8 mouse cellular contexts compared by ENCODE assay signal in the genomic region with DNA sequence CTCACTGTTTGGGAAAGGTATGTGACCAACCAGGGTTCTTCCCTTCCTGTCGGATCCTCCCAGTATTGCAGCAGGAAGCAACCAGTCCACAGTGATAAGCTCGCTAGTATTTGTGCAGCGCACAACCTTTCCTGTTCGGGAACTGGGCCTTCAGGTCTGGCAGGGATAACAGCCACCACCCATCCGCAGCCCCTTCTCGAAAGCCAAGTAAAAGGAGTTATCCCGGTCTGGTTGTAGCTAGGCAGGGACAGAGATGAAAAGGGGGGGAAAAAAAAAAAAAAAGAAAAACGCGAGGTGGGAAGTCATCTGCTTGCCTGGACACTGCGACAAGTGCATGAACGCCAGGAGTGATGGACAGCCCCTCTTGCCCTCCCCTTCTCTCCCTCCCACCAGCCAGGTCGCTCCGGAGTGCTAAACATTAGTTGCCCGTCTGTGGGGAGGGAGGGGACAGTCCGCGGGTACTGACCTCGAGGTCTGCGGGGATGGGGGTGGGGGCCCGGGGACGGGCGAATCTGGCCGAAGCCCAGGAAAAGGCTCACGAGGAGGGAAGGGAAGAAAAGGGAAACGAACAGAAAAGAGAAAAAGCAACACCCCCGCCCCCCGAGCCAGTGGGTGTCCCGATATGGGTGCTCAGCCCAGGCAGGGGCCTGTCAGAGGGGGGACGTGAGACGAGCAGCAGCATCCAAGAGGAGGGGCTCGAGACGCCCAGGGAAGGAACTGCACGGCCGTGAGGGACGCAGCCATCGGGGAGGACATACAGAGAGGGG. TPM values are rescaled to one million over a fixed set of nuclear protein-coding genes. Genes with fewer than 3 reads are reported as not detected.
DNase-seq lines count a peak whose midpoint lies in the region; ATAC-seq and TF ChIP-seq lines count a peak whose summit lies in the region.

No protein-coding gene starts in this region.

- H3K36me3 ChIP-seq in CH12.LX (replicated peaks in 1 of 2; ENCODE audit: control insufficient read depth in 1 of 2, insufficient read depth in 1 of 2, low read length in 1 of 2), result peaks cover 0 to 2% of the 10 kb centered on the region in 2 experiments
- no peaks in the 10 kb centered on the region for H3K36me3 ChIP-seq in heart, embryonic 12.5 days
- H3K36me3 ChIP-seq in kidney, embryonic 16.5 days (ENCODE audit: insufficient read depth, low read length), result no peaks in the 10 kb centered on the region
- no peaks in the 10 kb centered on the region for H3K36me3 ChIP-seq in liver, embryonic 12.5 days
- H3K36me3 ChIP-seq in stomach, embryonic 16.5 days (ENCODE audit: control insufficient read depth, insufficient read depth, low read length), result no peaks in the 10 kb centered on the region

- H3K9ac ChIP-seq in CH12.LX (ENCODE audit: insufficient read depth, low read depth), result peak overlapping the region; percentile 86
- H3K9ac ChIP-seq in heart, embryonic 12.5 days, result peak overlapping the region; percentile 90
- peak overlapping the region; percentile 94 for H3K9ac ChIP-seq in kidney, embryonic 16.5 days (replicated peaks; ENCODE audit: low read length)
- peak overlapping the region; percentile 97 for H3K9ac ChIP-seq in liver, embryonic 12.5 days
- H3K9ac ChIP-seq in stomach, embryonic 16.5 days (ENCODE audit: low read length), result peak overlapping the region; percentile 86

- in situ Hi-C loops in CH12.LX (cut with MboI; ENCODE audit: low pct_ligation_motif_present, low pct_unique_long_range_greater_than_20kb, low sequenced_read_pairs), result no loop called here

- dilution Hi-C loops in CH12.LX (cut with MboI; ENCODE audit: extremely low pct_ligation_motif_present, extremely low pct_unique_long_range_greater_than_20kb, low sequenced_read_pairs), result no loop called here

- peaks cover 8 to 47% of the 10 kb centered on the region in 2 experiments for H3K4me1 ChIP-seq in CH12.LX (ENCODE audit: control insufficient read depth in 1 of 2, insufficient read depth in 2 of 2)
- peaks cover 7% of the 10 kb centered on the region for H3K4me1 ChIP-seq in heart, embryonic 12.5 days (replicated peaks)
- peaks cover 3% of the 10 kb centered on the region; the same call in 1 of the 2 replicates for H3K4me1 ChIP-seq in kidney, embryonic 16.5 days (ENCODE audit: insufficient read depth, low read length)
- H3K4me1 ChIP-seq in liver, embryonic 12.5 days, result peaks cover 25% of the 10 kb centered on the region
- peaks cover 7% of the 10 kb centered on the region; the same call in 1 of the 2 replicates for H3K4me1 ChIP-seq in stomach, embryonic 16.5 days (ENCODE audit: control insufficient read depth, insufficient read depth, low read length)

- peak overlapping the region; percentile 91 for H3K4me2 ChIP-seq in CH12.LX (ENCODE audit: insufficient read depth, low read depth, poor library complexity, severe bottlenecking)
- peak overlapping the region; percentile 83 for H3K4me2 ChIP-seq in heart, embryonic 12.5 days
- H3K4me2 ChIP-seq in kidney, embryonic 16.5 days (replicated peaks; ENCODE audit: low read depth, low read length), result peak overlapping the region; percentile 68
- peak overlapping the region; percentile 90 for H3K4me2 ChIP-seq in liver, embryonic 12.5 days
- H3K4me2 ChIP-seq in stomach, embryonic 16.5 days (ENCODE audit: low read depth, low read length), result peak overlapping the region; percentile 56

- H3K27me3 ChIP-seq in CH12.LX (replicated peaks), result no peaks in the 10 kb centered on the region
- no peaks in the 10 kb centered on the region for H3K27me3 ChIP-seq in heart, embryonic 12.5 days (replicated peaks)
- no peaks in the 10 kb centered on the region for H3K27me3 ChIP-seq in kidney, embryonic 16.5 days (ENCODE audit: insufficient read depth, low read length)
- no peaks in the 10 kb centered on the region for H3K27me3 ChIP-seq in liver, embryonic 12.5 days (replicated peaks)
- H3K27me3 ChIP-seq in stomach, embryonic 16.5 days (ENCODE audit: control insufficient read depth, insufficient read depth, low read length), result no peaks in the 10 kb centered on the region

- no peak for TF ChIP-seq RAD21 in CH12.LX (IDR thresholded peaks at IDR 0.05; ENCODE audit: low read depth, low read length)

- peak overlapping the region; percentile 60 for H3K27ac ChIP-seq in CH12.LX (ENCODE audit: insufficient read depth, low read depth)
- peak overlapping the region; percentile 93 for H3K27ac ChIP-seq in heart, embryonic 12.5 days (ENCODE audit: poor library complexity, severe bottlenecking)
- peak overlapping the region; percentile 97 for H3K27ac ChIP-seq in kidney, embryonic 16.5 days (ENCODE audit: low read length)
- H3K27ac ChIP-seq in liver, embryonic 12.5 days, result peak overlapping the region; percentile 92
- H3K27ac ChIP-seq in stomach, embryonic 16.5 days (ENCODE audit: low read length), result peak overlapping the region; percentile 91

- no peak; the same call in 1 of the 2 replicates for TF ChIP-seq EP300 in CH12.LX (IDR thresholded peaks at IDR 0.05; ENCODE audit: low read length)

- under 1% methylated on average over 34 of the region's 35 CpGs for WGBS in heart, embryonic 12.5 days
- WGBS in kidney, embryonic 16.5 days, result under 1% methylated on average over 30 of the region's 35 CpGs
- 2% methylated on average over 35 of the region's 35 CpGs for WGBS in liver, embryonic 12.5 days (ENCODE audit: insufficient replicate concordance)
- under 1% methylated on average over 34 of the region's 35 CpGs for WGBS in stomach, embryonic 16.5 days

- TF ChIP-seq POLR2A in CH12.LX (IDR thresholded peaks at IDR 0.05; ENCODE audit: low read depth, low read length), result no peak

- TF ChIP-seq CTCF in CH12.LX (conservative IDR thresholded peaks at IDR 0.05 in 1 of 2, IDR thresholded peaks at IDR 0.05 in 1 of 2; ENCODE audit: low read depth in 2 of 2, low read length in 2 of 2), result no peak

- H3K4me3 ChIP-seq in CH12.LX (replicated peaks in 1 of 3; ENCODE audit: low read depth in 2 of 3, low read length in 2 of 3, poor library complexity in 1 of 3), result peak overlapping the region; percentile 87 to 94 (median 87)
- peak overlapping the region; percentile 90 for H3K4me3 ChIP-seq in heart, embryonic 12.5 days
- peak overlapping the region; percentile 94 for H3K4me3 ChIP-seq in kidney, embryonic 16.5 days (ENCODE audit: low read length)
- peak overlapping the region; percentile 100 for H3K4me3 ChIP-seq in liver, embryonic 12.5 days
- peak overlapping the region; percentile 77 for H3K4me3 ChIP-seq in stomach, embryonic 16.5 days (replicated peaks; ENCODE audit: low read length)

- no peaks in the 10 kb centered on the region for H3K9me3 ChIP-seq in CH12.LX (replicated peaks; ENCODE audit: low read length)
- no peaks in the 10 kb centered on the region for H3K9me3 ChIP-seq in heart, embryonic 12.5 days (replicated peaks)
- H3K9me3 ChIP-seq in kidney, embryonic 16.5 days (ENCODE audit: low read length), result no peaks in the 10 kb centered on the region
- H3K9me3 ChIP-seq in liver, embryonic 12.5 days (replicated peaks), result no peaks in the 10 kb centered on the region
- H3K9me3 ChIP-seq in stomach, embryonic 16.5 days (replicated peaks; ENCODE audit: control insufficient read depth, low read length), result no peaks in the 10 kb centered on the region

- peak; percentile 54 for DNase-seq in CH12.LX (ENCODE audit: extremely low read depth)
- DNase-seq in c-Kit-negative CD71-positive TER-119-positive erythroid progenitor cells, embryonic 14.5 days (ENCODE audit: low read depth, low spot score), result peak; percentile 65
- DNase-seq in neural tube, embryonic 10.5 days (ENCODE audit: extremely low spot score, low spot score), result peak; percentile 61

- H3K79me2 ChIP-seq in CH12.LX (replicated peaks; ENCODE audit: control insufficient read depth, extremely low read depth, insufficient read depth, poor library complexity, severe bottlenecking), result peaks cover 30% of the 10 kb centered on the region

- ATAC-seq in erythroid progenitor cell, adult 5-6 weeks (replicated peaks; ENCODE audit: low FRiP score, poor library complexity, severe bottlenecking), result peak; percentile 86
- peak; percentile 72 for ATAC-seq in heart, embryonic 12.5 days (ENCODE audit: insufficient number of reproducible peaks, low FRiP score)
- ATAC-seq in kidney, embryonic 16.5 days (ENCODE audit: low FRiP score, low TSS enrichment), result peak; percentile 80
- ATAC-seq in liver, embryonic 12.5 days, result peak; percentile 74
- ATAC-seq in stomach, embryonic 16.5 days (ENCODE audit: insufficient read depth, low FRiP score), result peak; percentile 71

TF ChIP-seq in CH12.LX, 34 proteins besides CTCF, POLR2A, EP300 and RAD21:
- peak; percentile 67 for TF ChIP-seq ZNF384 (IDR thresholded peaks at IDR 0.05; ENCODE audit: low read depth, low read length)
- TF ChIP-seq SIN3A (IDR thresholded peaks at IDR 0.05; ENCODE audit: low read length), result peak; percentile 65; the same call in 1 of the 2 replicates
- TF ChIP-seq PAX5 (IDR thresholded peaks at IDR 0.05; ENCODE audit: low read length), result no peak
- no peak for TF ChIP-seq MAFK (IDR thresholded peaks at IDR 0.05; ENCODE audit: insufficient replicate concordance, low read length)
- 0 out of 2 replicates have a peak, but pooled peaks have one; percentile 52 for TF ChIP-seq MAZ (IDR thresholded peaks at IDR 0.05; ENCODE audit: low read depth, low read length)
- no peak for TF ChIP-seq KAT2A (IDR thresholded peaks at IDR 0.05; ENCODE audit: insufficient replicate concordance, low read length)
- no peak; the same call in 1 of the 2 replicates for TF ChIP-seq RCOR1 (conservative IDR thresholded peaks at IDR 0.05; ENCODE audit: low read depth, low read length)
- TF ChIP-seq MAX (IDR thresholded peaks at IDR 0.05; ENCODE audit: low read length), result no peak
- no peak for TF ChIP-seq USF1 (IDR thresholded peaks at IDR 0.05; ENCODE audit: low read depth, low read length)
- TF ChIP-seq MXI1 (IDR thresholded peaks at IDR 0.05; ENCODE audit: low read depth, low read length), result 0 out of 2 replicates have a peak, but pooled peaks have one; percentile 51
- TF ChIP-seq NELFE (IDR thresholded peaks at IDR 0.05; ENCODE audit: low read depth, low read length), result no peak
- peak; percentile 8; the same call in 1 of the 2 replicates for TF ChIP-seq ELF1 (IDR thresholded peaks at IDR 0.05; ENCODE audit: low read depth, low read length)
- TF ChIP-seq GABPA (IDR thresholded peaks at IDR 0.05; ENCODE audit: insufficient replicate concordance, low read depth, low read length), result no peak
TF ChIP-seq in CH12.LX: peak in this region for 5.

RNA-seq across cellular contexts. Expression of a gene that starts 0.7 kb away (rescaled TPM):
- total RNA-seq in CH12.LX (2012; rRNA removed) (86.0 and 109 TPM in 2 replicates), CH12.LX (2014; rRNA removed) (168 TPM in 2 replicates)
- 189 and 193 TPM in 2 replicates for polyA plus RNA-seq in CH12.LX (2012; ENCODE audit: insufficient read length, low read depth)
- total RNA-seq in erythroid progenitor cell, adult 5-6 weeks (2015; ENCODE audit: low replicate concordance), result 127 and 143 TPM in 2 replicates
- 68.2 and 92.5 TPM in 2 replicates for total RNA-seq in erythroid progenitor cell, adult 5-6 weeks (2017; ENCODE audit: low replicate concordance)
- polyA plus RNA-seq in heart, embryonic 12.5 days (2016; fragmentation: Nextera tagmentation; extraction: Ambion mirVana), result 325 and 346 TPM in 2 replicates
- 632 and 680 TPM in 2 replicates for polyA plus RNA-seq in kidney, embryonic 16.5 days (2015; fragmentation: Nextera tagmentation; extraction: Ambion mirVana)
- 240 and 248 TPM in 2 replicates for polyA plus RNA-seq in liver, embryonic 12.5 days (2016; fragmentation: Nextera tagmentation; extraction: Ambion mirVana)
- 535 and 653 TPM in 2 replicates for polyA plus RNA-seq in stomach, embryonic 16.5 days (2015; fragmentation: Nextera tagmentation; extraction: Ambion mirVana)

Comparison
In these comparisons a context has a peak if more than half of its experiments do, and no peak if none do; other contexts are left out.
1. Peak in every context shown above with its lines: DNase-seq, ATAC-seq, H3K4me3 ChIP-seq and H3K27ac ChIP-seq.